In genomic region chr13:91370441-91370840, GRCm38 (mm10) we compare ENCODE assay signal across 8 mouse cellular contexts.
A peak's percentile ranks its signal among the peaks of the same experiment; 100 is the strongest.
DNase-seq lines count a peak whose midpoint lies in the region; ATAC-seq and TF ChIP-seq lines count a peak whose summit lies in the region.

No protein-coding gene starts in this region.

- no peak for TF ChIP-seq CTCF in liver, embryonic 14.5 days (IDR thresholded peaks at IDR 0.05; ENCODE audit: low read depth)

- no peaks in the 10 kb centered on the region for H3K27me3 ChIP-seq in forebrain, embryonic 10.5 days (ENCODE audit: poor library complexity, severe bottlenecking)
- no peaks in the 10 kb centered on the region for H3K27me3 ChIP-seq in liver, embryonic 14.5 days (ENCODE audit: control insufficient read depth, insufficient read depth, low read length)
- no peaks in the 10 kb centered on the region for H3K27me3 ChIP-seq in neural tube, embryonic 13.5 days

- peaks cover 78% of the 10 kb centered on the region for H3K4me1 ChIP-seq in forebrain, embryonic 10.5 days
- peaks cover 16 to 27% of the 10 kb centered on the region in 2 experiments for H3K4me1 ChIP-seq in liver, embryonic 14.5 days (replicated peaks; ENCODE audit: control insufficient read depth in 2 of 2, insufficient read depth in 2 of 2, low read length in 1 of 2)
- H3K4me1 ChIP-seq in neural tube, embryonic 13.5 days (replicated peaks), result peaks cover 65% of the 10 kb centered on the region

- ATAC-seq in liver, embryonic 14.5 days (ENCODE audit: insufficient read depth), result peak; percentile 50; the same call in 1 of the 2 replicates
- peak; percentile 64 for ATAC-seq in neural tube, embryonic 13.5 days (ENCODE audit: low read depth)

- H3K36me3 ChIP-seq in forebrain, embryonic 10.5 days (replicated peaks), result no peaks in the 10 kb centered on the region
- H3K36me3 ChIP-seq in liver, embryonic 14.5 days (replicated peaks; ENCODE audit: control insufficient read depth, insufficient read depth, low read depth), result no peaks in the 10 kb centered on the region
- no peaks in the 10 kb centered on the region for H3K36me3 ChIP-seq in neural tube, embryonic 13.5 days

- peak overlapping the region; percentile 84 for H3K9ac ChIP-seq in liver, embryonic 14.5 days (replicated peaks)
- H3K9ac ChIP-seq in neural tube, embryonic 13.5 days, result peak overlapping the region; percentile 72

- no peaks in the 10 kb centered on the region for H3K9me3 ChIP-seq in forebrain, embryonic 10.5 days
- no peaks in the 10 kb centered on the region for H3K9me3 ChIP-seq in liver, embryonic 14.5 days (ENCODE audit: control insufficient read depth, low read length)
- H3K9me3 ChIP-seq in neural tube, embryonic 13.5 days, result no peaks in the 10 kb centered on the region

- peak overlapping the region; percentile 92 for H3K4me2 ChIP-seq in liver, embryonic 14.5 days (ENCODE audit: low read depth)
- H3K4me2 ChIP-seq in neural tube, embryonic 13.5 days, result peak overlapping the region; percentile 76

- peak overlapping the region; percentile 58 for H3K4me3 ChIP-seq in forebrain, embryonic 10.5 days
- H3K4me3 ChIP-seq in liver, embryonic 14.5 days (ENCODE audit: insufficient read depth in 1 of 2, low read depth in 2 of 2, low read length in 2 of 2), result peak overlapping the region; percentile 67 to 68
- H3K4me3 ChIP-seq in neural tube, embryonic 13.5 days, result peak overlapping the region; percentile 39

- peak; percentile 33 to 52 for DNase-seq in layer of hippocampus, postnatal 10 days (ENCODE audit: low spot score in 2 of 2)
- DNase-seq in layer of hippocampus, adult 8-10 months (ENCODE audit: low spot score in 2 of 2), result no peak
- DNase-seq in adrenal gland, postnatal 10 days, result peak; percentile 58
- peak; percentile 62 for DNase-seq in forebrain, embryonic 10.5 days (ENCODE audit: extremely low spot score, low spot score)
- peak; percentile 74 for DNase-seq in induced T-regulatory cell, adult 2 months (ENCODE audit: low read depth)
- DNase-seq in liver, embryonic 14.5 days (ENCODE audit: low read depth in 3 of 3, low spot score in 3 of 3), result no peak
- DNase-seq in urinary bladder, postnatal 25 days (ENCODE audit: low spot score), result peak; percentile 29

- H3K27ac ChIP-seq in forebrain, embryonic 10.5 days, result peak overlapping the region; percentile 98
- H3K27ac ChIP-seq in liver, embryonic 14.5 days, result peak overlapping the region; percentile 76
- peak overlapping the region; percentile 97 for H3K27ac ChIP-seq in neural tube, embryonic 13.5 days (replicated peaks)

- WGBS in forebrain, embryonic 10.5 days, result 2% methylated on average over 11 of the region's 11 CpGs
- WGBS in liver, embryonic 14.5 days (ENCODE audit: insufficient replicate concordance), result 4% methylated on average over 11 of the region's 11 CpGs
- under 1% methylated on average over 11 of the region's 11 CpGs for WGBS in neural tube, embryonic 13.5 days

- no peak for TF ChIP-seq EP300 in liver, embryonic 14.5 days (IDR thresholded peaks at IDR 0.05; ENCODE audit: low read depth)

Comparison
In these comparisons a context has a peak if more than half of its experiments do, and no peak if none do; other contexts are left out.
1. DNase-seq: peak in layer of hippocampus, postnatal 10 days (2 of 2), adrenal gland, postnatal 10 days (single experiment), forebrain, embryonic 10.5 days (single experiment), induced T-regulatory cell, adult 2 months (single experiment) and urinary bladder, postnatal 25 days (single experiment); none in layer of hippocampus, adult 8-10 months (0 of 2) and liver, embryonic 14.5 days (0 of 3).
2. Peak in every context shown above with its lines, with median percentiles within 50 percentile points of each other: H3K27ac ChIP-seq and H3K4me3 ChIP-seq.